Mouse (Mus musculus) skeletal muscle tissue, adult 2 months (tissue): ENCODE measurements around the gene Gm20820.
"Not testable (repeated sequence)": the region's sequence is repeated elsewhere in the genome, so short reads cannot be mapped to it uniquely, and the experiment has no call there.

Source experiments
- DNase-seq: peaks from one replicate; pipeline ENCODE4 v3.0.0-alpha.2; 2012; ENCODE audit warnings: low read depth, low spot score

Gene Gm20820

DNA sequence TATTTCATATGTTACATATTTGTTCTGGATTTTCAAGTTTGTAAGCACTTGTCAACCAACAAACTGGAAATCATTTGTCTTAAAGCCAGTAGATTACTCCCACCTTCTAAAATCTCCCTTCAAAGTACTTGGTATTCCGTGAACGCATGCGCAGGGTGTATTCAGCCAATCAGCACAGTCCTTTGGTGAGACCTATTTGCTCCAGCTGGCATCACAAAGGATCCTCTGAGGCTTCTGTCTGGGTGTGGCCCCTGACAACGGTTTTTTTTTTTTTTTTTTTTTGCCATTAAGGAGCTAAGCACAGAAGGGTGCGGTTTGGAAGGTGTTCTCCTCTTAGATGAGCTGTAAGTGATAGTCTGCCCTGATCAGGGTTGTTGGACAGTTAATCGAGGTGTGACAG, at the start of gene Gm20820:
Gene Gm20820 (plus strand): TSS at position 301 of the 400 bp plus-strand sequence.
- not testable (repeated sequence) for DNase-seq
